Mouse (Mus musculus): ENCODE results near the gene Dhx57. TPM values are rescaled to one million over a fixed set of nuclear protein-coding genes. Genes with fewer than 3 reads are reported as not detected.
"Not testable (repeated sequence)": the region's sequence is repeated elsewhere in the genome, so short reads cannot be mapped to it uniquely, and the experiment has no call there.

The Dhx57 gene
- total RNA-seq, 1 experiment from 2014 or later = 12.9 TPM

- DNase-seq = no peak
These were observed 35.9 kb downstream of the Dhx57 start for GRCm38 (mm10) chr17:80254421-80254820.

- peak; percentile 50 for DNase-seq
These were observed 37.3 kb downstream of the Dhx57 start for GRCm38 (mm10) chr17:80252757-80253525.

- peak; percentile 31 for DNase-seq
These were observed 47.2 kb downstream of the Dhx57 start for GRCm38 (mm10) chr17:80243116-80243515.

GRCm38 (mm10) chr17:80241594-80241993, 48.7 kb downstream of the Dhx57 start:
- DNase-seq = no peak

- no peak for DNase-seq
These were observed 52.8 kb downstream of the Dhx57 start for GRCm38 (mm10) chr17:80237475-80237874.

- DNase-seq = no peak
These were observed 53.5 kb downstream of the Dhx57 start for GRCm38 (mm10) chr17:80236805-80237204.

- no peak for DNase-seq
These were observed 54.8 kb downstream of the Dhx57 start for GRCm38 (mm10) chr17:80235477-80235876.

- no peak for DNase-seq
These were observed 55.9 kb downstream of the Dhx57 start for GRCm38 (mm10) chr17:80234376-80234775.

GRCm38 (mm10) chr17:80233844-80234243, 56.4 kb downstream of the Dhx57 start:
- DNase-seq = no peak

- peak; percentile 77 for DNase-seq
These were observed 60.9 kb downstream of the Dhx57 start for GRCm38 (mm10) chr17:80229396-80229795.

- DNase-seq = not testable (repeated sequence)
These were observed 65.1 kb downstream of the Dhx57 start for GRCm38 (mm10) chr17:80225142-80225541.

- DNase-seq = peak; percentile 89
These were observed 65.8 kb downstream of the Dhx57 start, which contains the start of gene Gemin6 for GRCm38 (mm10) chr17:80224326-80225116. Gene Gemin6, plus strand, starts transcription at chr17:80224441.

- DNase-seq = no peak
These were observed 66.4 kb downstream of the Dhx57 start for GRCm38 (mm10) chr17:80223829-80224228.

- peak; percentile 27 for DNase-seq
These were observed 68.2 kb downstream of the Dhx57 start for GRCm38 (mm10) chr17:80221890-80222628.

GRCm38 (mm10) chr17:80221202-80221601, 69.1 kb downstream of the Dhx57 start:
- DNase-seq = no peak

- DNase-seq = no peak
These were observed 70.1 kb downstream of the Dhx57 start for GRCm38 (mm10) chr17:80220131-80220530.

GRCm38 (mm10) chr17:80213998-80214397, 76.3 kb downstream of the Dhx57 start:
- DNase-seq = not testable (repeated sequence)

- DNase-seq = peak; percentile 99
These were observed 83.3 kb downstream of the Dhx57 start, which contains the start of the genes Srsf7 and Ttc39d for GRCm38 (mm10) chr17:80206671-80207581. Gene Srsf7, minus strand, starts transcription at chr17:80207307. Gene Ttc39d, plus strand, starts transcription at chr17:80207460.

- DNase-seq = peak; percentile 79
These were observed 84.0 kb downstream of the Dhx57 start for GRCm38 (mm10) chr17:80206301-80206670.

- DNase-seq = no peak
These were observed 84.6 kb downstream of the Dhx57 start for GRCm38 (mm10) chr17:80205657-80206056.

- no peak for DNase-seq
These were observed 91.0 kb downstream of the Dhx57 start for GRCm38 (mm10) chr17:80199160-80199778.

Data from adrenal gland, postnatal 14 days (tissue).